Mouse (Mus musculus): ENCODE data around the gene Il23r.
A peak's percentile ranks its signal among the peaks of the same experiment; 100 is the strongest.

The Il23r gene

DNA sequence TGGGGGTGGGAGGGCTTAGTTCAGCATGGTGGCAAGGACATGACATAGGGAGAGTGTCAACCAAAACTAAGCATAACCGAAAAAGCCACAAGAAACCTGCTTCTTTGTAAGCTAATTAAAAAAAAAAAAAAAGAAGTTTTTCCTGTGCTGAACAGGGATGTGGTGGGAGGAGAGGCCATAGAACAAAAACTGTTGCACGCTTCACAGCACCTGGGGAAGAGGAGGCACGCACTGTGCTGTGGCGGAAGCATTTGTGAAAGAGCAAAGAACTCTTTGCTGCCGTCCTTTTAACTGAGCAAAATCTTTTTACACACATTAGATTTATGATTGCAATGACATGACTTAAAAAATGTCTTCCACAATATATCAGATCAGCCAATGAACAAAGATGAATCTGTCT, 69.9 kb downstream of the Il23r start:
- no peak for DNase-seq

DNA sequence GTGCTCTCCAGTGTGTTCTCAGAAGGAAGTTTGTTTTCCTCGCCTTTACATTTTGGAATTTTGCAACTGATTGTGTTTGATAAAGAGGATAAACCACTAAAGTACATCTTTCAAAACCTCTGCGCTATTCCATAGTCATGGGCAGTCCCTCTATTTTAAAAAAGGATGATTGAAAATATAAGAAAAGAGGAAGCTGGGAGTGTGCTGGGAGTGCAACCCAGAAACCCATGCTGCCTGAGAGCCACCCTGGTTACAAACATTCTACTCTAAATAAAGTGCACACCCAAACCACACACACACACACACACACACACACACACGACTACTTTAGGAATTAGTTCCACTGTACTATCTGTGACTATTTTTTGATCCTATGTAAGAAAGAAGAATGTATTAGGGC, 75.1 kb downstream of the Il23r start:
- no peak for DNase-seq

DNA sequence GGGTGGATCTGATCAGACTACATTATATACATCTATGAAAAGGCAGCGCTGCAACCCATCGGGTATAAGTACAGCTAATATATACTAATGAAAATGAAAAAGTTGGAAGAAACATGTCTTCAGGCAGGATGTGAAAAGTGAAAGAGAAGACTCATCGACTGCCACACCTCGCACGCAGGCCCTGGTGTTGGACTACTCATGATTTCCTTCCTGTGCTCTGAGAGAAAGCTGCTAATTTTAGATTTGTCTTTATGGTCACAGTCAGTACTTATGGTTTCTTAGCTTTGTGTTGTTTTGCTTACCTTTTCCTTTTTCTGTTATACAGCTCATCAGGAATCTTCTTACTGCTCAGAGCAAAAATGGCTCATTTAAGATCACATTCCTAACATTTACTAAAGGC, 76.4 kb downstream of the Il23r start:
- no peak for DNase-seq

DNA sequence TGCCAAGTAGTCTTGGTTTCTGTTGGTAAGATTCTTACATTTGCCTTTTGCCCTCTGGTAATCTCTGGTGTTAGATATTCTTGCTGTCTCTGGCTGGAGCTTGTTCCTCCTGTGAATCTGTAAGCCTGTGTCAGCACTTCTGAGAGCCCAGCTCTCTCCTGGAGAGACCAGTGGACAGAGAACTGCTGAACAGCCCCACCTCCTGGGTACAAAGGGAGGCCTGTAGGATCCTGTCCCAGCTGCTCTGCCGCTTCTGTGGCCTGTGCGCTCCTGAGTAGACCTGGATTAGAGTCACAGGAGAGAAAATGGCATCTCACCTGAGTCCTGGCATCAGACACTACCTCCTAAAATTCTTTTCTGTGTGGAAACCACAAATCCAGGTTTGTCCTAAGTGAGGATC, 78.3 kb downstream of the Il23r start:
- no peak for DNase-seq

DNA sequence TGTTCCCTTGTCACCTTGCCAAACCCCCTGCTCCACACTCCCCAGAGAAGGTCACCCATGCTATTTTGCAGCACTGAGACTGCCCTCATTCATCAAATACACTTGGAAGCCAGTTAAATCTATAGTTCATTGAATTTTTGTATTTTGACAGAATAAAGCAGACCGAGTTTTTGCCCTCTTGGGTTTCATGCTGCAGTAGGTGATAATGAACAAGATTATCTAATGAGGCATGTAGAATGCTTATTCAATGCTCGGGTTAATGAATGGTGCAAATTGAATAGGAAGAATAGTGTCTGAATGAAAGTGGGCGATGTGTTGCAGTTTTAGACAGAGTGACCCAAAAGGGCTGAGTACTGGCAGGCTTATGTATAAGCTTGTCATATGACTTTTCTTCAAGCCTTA, 86.4 kb downstream of the Il23r start:
- DNase-seq, result no peak

DNA sequence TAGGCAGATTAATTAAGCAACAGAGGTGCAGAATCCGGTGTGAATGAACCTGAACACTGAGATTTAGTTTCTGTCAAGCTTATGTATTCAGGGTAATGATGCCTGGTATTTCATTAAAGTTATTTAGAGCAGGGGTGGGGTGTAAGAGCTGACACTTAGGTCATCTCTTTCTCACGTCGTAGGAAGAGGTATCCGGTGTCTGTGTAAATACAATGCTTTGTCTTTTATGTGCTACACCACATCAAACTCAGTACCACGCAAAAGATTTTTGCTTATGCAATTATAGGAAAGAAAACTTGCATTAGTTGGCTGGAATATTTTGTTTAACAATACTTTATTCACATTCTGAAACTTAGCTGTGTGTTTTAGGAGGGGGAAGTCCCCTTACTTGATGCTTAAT, 92.1 kb downstream of the Il23r start:
- DNase-seq, result no peak

DNA sequence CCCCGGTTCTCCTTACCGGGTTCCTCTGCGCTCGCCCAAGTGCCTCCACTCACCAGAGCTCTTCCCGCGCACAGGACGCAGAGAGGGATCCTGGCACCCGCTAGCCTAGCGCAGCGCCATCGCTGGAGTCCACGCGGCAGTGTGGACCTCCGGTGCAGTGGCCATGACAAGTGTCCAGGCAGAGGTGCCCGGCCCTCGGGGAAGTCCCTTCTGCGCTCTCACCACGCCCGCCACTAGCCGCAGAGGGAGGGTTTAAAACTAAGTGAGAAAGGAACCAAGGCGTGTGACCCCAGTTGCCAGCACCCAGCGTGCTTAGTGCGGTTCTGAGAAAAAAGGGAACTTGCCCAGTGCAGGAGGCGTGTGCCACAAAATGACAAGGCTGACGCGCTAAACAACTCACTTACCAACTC, 115.7 kb downstream of the Il23r start, which contains the start of gene Il12rb2:
Il12rb2 (minus strand) TSS at position 207 of the 410 bp plus-strand sequence.
- DNase-seq, result peak; percentile 1

All from right cerebral cortex, adult 18-20 months (tissue).